Mouse (Mus musculus): ENCODE results near the gene Rps18.
A peak's percentile ranks its signal among the peaks of the same experiment; 100 is the strongest.

Rps18 gene

GRCm38 (mm10) chr17:33940981-33941380 is 14.8 kb downstream of the Rps18 start:
- DNase-seq, result no peak

- peak; percentile 82 for DNase-seq
Measured at GRCm38 (mm10) chr17:33940206-33940805, 15.5 kb downstream of the Rps18 start, which contains the start of the genes Pfdn6 and Wdr46. TSS of gene Pfdn6 (minus strand) at chr17:33940343. TSS of gene Wdr46 (plus strand) at chr17:33940660.

GRCm38 (mm10) chr17:33938783-33939182 is 17.0 kb downstream of the Rps18 start:
- DNase-seq, result no peak

- DNase-seq, result no peak
Measured at GRCm38 (mm10) chr17:33936993-33937392, 18.8 kb downstream of the Rps18 start.

GRCm38 (mm10) chr17:33935422-33936055 is 20.3 kb downstream of the Rps18 start:
- no peak for DNase-seq

- no peak for DNase-seq
Measured at GRCm38 (mm10) chr17:33932970-33933369, 22.8 kb downstream of the Rps18 start.

- DNase-seq, result no peak
Measured at GRCm38 (mm10) chr17:33932448-33932847, 23.4 kb downstream of the Rps18 start.

- DNase-seq, result no peak
Measured at GRCm38 (mm10) chr17:33931947-33932346, 23.9 kb downstream of the Rps18 start.

- no peak for DNase-seq
Measured at GRCm38 (mm10) chr17:33931159-33931866, 24.5 kb downstream of the Rps18 start.

- DNase-seq, result no peak
Measured at GRCm38 (mm10) chr17:33930280-33931158, 25.3 kb downstream of the Rps18 start.

- DNase-seq, result peak; percentile 95
Measured at GRCm38 (mm10) chr17:33929371-33930279, 26.2 kb downstream of the Rps18 start, which contains the start of gene Rgl2. TSS of gene Rgl2 (plus strand) at chr17:33929543.

- no peak for DNase-seq
Measured at GRCm38 (mm10) chr17:33928251-33928947, 27.4 kb downstream of the Rps18 start.

- DNase-seq, result peak; percentile 19
Measured at GRCm38 (mm10) chr17:33926207-33926932, 29.4 kb downstream of the Rps18 start.

GRCm38 (mm10) chr17:33925406-33926116 is 30.2 kb downstream of the Rps18 start:
- DNase-seq, result no peak

- DNase-seq, result peak; percentile 63
Measured at GRCm38 (mm10) chr17:33924577-33925283, 31.1 kb downstream of the Rps18 start.

- DNase-seq, result no peak
Measured at GRCm38 (mm10) chr17:33921361-33921760, 34.4 kb downstream of the Rps18 start.

GRCm38 (mm10) chr17:33920282-33921097 is 35.3 kb downstream of the Rps18 start:
- DNase-seq, result peak; percentile 73
